Mouse (Mus musculus) erythroblast, adult 5-6 weeks (primary cell): Measurements from ENCODE around the gene Hdac2. TPM values are rescaled to one million over a fixed set of nuclear protein-coding genes. Genes with fewer than 3 reads are reported as not detected.
A peak's percentile ranks its signal among the peaks of the same experiment; 100 is the strongest.

Experiments used
- ATAC-seq: replicated peaks from 2 replicates; pipeline ENCODE4 v1.8.0; 2016; ENCODE audit warnings: moderate number of reproducible peaks, mild to moderate bottlenecking, moderate TSS enrichment, inconsistent platforms; ENCODE audit not compliant: poor library complexity, low FRiP score, severe bottlenecking
- total RNA-seq, 2 experiments: library from RNA; stranded (forward) in 1 of 2; stranded (reverse) in 1 of 2; fragments of 150-400 nt in 1 of 2; fragments of 200-764, 138-1000 nt in 1 of 2; gene quantifications; 2 replicates each; pipeline versions ENCODE4 v1.2.3 to v1.2.4; 2015 to 2017; ENCODE audit warnings: low replicate concordance in 2 of 2

Gene Hdac2
- 51.1 and 62.9 TPM in 2 replicates for total RNA-seq (2015; ENCODE audit: low replicate concordance)
- 22.4 and 27.3 TPM in 2 replicates for total RNA-seq (2017; ENCODE audit: low replicate concordance)

GRCm38 (mm10) chr10:36974086-36974675 is at the start of gene Hdac2:
Gene Hdac2 (plus strand): TSS chr10:36974544.
- ATAC-seq = peak; percentile 91

- no peak for ATAC-seq
These were observed 46.1 kb upstream of the Hdac2 start for GRCm38 (mm10) chr10:36928212-36928611.

GRCm38 (mm10) chr10:36935863-36936262 is 38.5 kb upstream of the Hdac2 start:
- ATAC-seq = no peak

GRCm38 (mm10) chr10:36936271-36936670 is 38.1 kb upstream of the Hdac2 start:
- no peak for ATAC-seq

- no peak for ATAC-seq
These were observed 22.6 kb upstream of the Hdac2 start for GRCm38 (mm10) chr10:36951742-36952141.

- no peak for ATAC-seq
These were observed 21.7 kb upstream of the Hdac2 start for GRCm38 (mm10) chr10:36952622-36953021.

GRCm38 (mm10) chr10:36959563-36960110 is 14.7 kb upstream of the Hdac2 start:
- ATAC-seq = no peak

- no peak for ATAC-seq
These were observed 9.9 kb upstream of the Hdac2 start for GRCm38 (mm10) chr10:36964406-36964805.

- ATAC-seq = peak; percentile 69
These were observed 554 bp downstream of the Hdac2 start for GRCm38 (mm10) chr10:36974676-36975520.

GRCm38 (mm10) chr10:36981866-36982265 is 7.5 kb downstream of the Hdac2 start:
- no peak for ATAC-seq

- ATAC-seq = no peak
These were observed 17.8 kb downstream of the Hdac2 start for GRCm38 (mm10) chr10:36992149-36992548.

GRCm38 (mm10) chr10:37000839-37001238 is 26.5 kb downstream of the Hdac2 start:
- no peak for ATAC-seq

GRCm38 (mm10) chr10:37014274-37015107 is 40.1 kb downstream of the Hdac2 start:
- ATAC-seq = no peak

- no peak for ATAC-seq
These were observed 41.4 kb downstream of the Hdac2 start for GRCm38 (mm10) chr10:37015729-37016128.

- no peak for ATAC-seq
These were observed 41.9 kb downstream of the Hdac2 start for GRCm38 (mm10) chr10:37016200-37016599.

GRCm38 (mm10) chr10:37024301-37024700 is 50.0 kb downstream of the Hdac2 start:
- no peak for ATAC-seq

GRCm38 (mm10) chr10:37028651-37029050 is 54.3 kb downstream of the Hdac2 start:
- no peak for ATAC-seq

GRCm38 (mm10) chr10:37035090-37035497 is 60.8 kb downstream of the Hdac2 start:
- no peak for ATAC-seq

- no peak for ATAC-seq
These were observed 73.3 kb downstream of the Hdac2 start for GRCm38 (mm10) chr10:37047661-37048098.
